Mouse (Mus musculus) lung, embryonic 16.5 days (tissue): ENCODE measurements around the gene Ccr4. TPM values are rescaled to one million over a fixed set of nuclear protein-coding genes. Genes with fewer than 3 reads are reported as not detected.

Experiments
- ATAC-seq: fragments of 200-750 bp; cut with Nextera tagmentation; 2 replicates; pipeline ENCODE4 v1.8.0; 2017; ENCODE audit warnings: low read depth, mild to moderate bottlenecking, moderate library complexity
- H3K27ac ChIP-seq: fragments of 300-500 bp; sonication (generic); 2 replicates; pipeline ENCODE4 v1.5.1; 2014; ENCODE audit warnings: mild to moderate bottlenecking, control low read depth, low read length
- H3K27me3 ChIP-seq: fragments of 300-500 bp; sonication (generic); 2 replicates; pipeline ENCODE4 v1.6.1; 2014; ENCODE audit warnings: low read depth, low read length, mixed read lengths; ENCODE audit not compliant: control insufficient read depth, insufficient read depth
- H3K36me3 ChIP-seq: fragments of 300-500 bp; sonication (generic); 2 replicates; pipeline ENCODE4 v1.6.1; 2014; ENCODE audit warnings: low read length; ENCODE audit not compliant: control insufficient read depth, insufficient read depth
- H3K4me1 ChIP-seq: fragments of 300-500 bp; sonication (generic); replicated peaks from 2 replicates; pipeline ENCODE4 v1.6.1; 2014; ENCODE audit warnings: low read length, mixed read lengths; ENCODE audit not compliant: control insufficient read depth, insufficient read depth
- H3K4me2 ChIP-seq: fragments of 300-500 bp; sonication (generic); 2 replicates; pipeline ENCODE4 v1.6.1; 2014; ENCODE audit warnings: low read depth, low read length, control low read depth
- H3K4me3 ChIP-seq: fragments of 300-500 bp; sonication (generic); 2 replicates; pipeline ENCODE4 v1.5.1; 2014; ENCODE audit warnings: mild to moderate bottlenecking, low read length, control low read depth
- H3K9ac ChIP-seq: fragments of 300-500 bp; sonication (generic); 2 replicates; pipeline ENCODE4 v1.6.1; 2014; ENCODE audit warnings: low read length, control low read depth
- H3K9me3 ChIP-seq: fragments of 300-500 bp; sonication (generic); 2 replicates; pipeline ENCODE4 v1.6.1; 2016; ENCODE audit warnings: low read length; ENCODE audit not compliant: control insufficient read depth
- WGBS: fragments of 180-500 bp; shearing (Covaris S2); extraction: QIAGEN DNeasy Blood & Tissue Kit; methylation state at CpG from one replicate; pipeline ENCODE4 v1.1.7; 2014; 5-methylcytosine and 5-hydroxymethylcytosine counted together
- polyA plus RNA-seq: library from polyadenylated mRNA; unstranded; fragments of >200 nt; fragmentation: Nextera tagmentation; extraction: Ambion mirVana; gene quantifications from 2 replicates; pipeline ENCODE4 v1.2.1, GENCODE M21; 2015

The Ccr4 gene
- polyA plus RNA-seq, 1 experiment from 2014 or later = 0.11 TPM

GRCm38 (mm10) chr9:114466871-114467270 is 37.8 kb downstream of the Ccr4 start:
- Histone ChIP-seq H3K9ac (no peak overlapping the region), H3K4me2 (no peak overlapping the region), H3K4me1 (no peaks in the 10 kb centered on the region), H3K9me3 (no peaks in the 10 kb centered on the region), H3K27me3 (no peaks in the 10 kb centered on the region), H3K4me3 (no peak overlapping the region), H3K36me3 (peaks cover 9% of the 10 kb centered on the region), H3K27ac (no peak overlapping the region)
- no peak for ATAC-seq
- WGBS = 67% methylated on average over 7 of the region's 7 CpGs

DNA sequence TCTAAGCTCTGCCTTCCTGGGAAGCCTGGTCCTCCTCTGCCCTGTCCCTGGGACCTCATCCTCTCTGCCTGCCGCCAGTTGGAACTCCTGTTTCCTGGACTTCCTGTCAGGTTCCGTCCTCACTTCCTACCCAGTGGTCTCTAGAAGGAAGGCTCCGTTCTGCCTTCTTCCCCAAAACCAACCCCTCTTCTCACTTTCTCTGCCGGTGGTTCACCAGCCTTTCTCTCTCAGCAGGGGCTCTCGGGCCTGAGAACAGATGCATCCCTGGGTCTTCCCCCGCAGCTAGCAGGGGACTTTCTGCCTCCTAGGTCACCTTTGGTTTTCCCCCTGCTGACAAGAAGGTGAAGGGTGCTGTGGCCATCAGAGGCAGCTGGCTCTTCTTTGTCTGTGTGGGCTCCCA is 39.3 kb downstream of the Ccr4 start:
- Histone ChIP-seq H3K4me2 (no peak overlapping the region), H3K27ac (no peak overlapping the region), H3K4me1 (no peaks in the 10 kb centered on the region), H3K9ac (no peak overlapping the region), H3K36me3 (peaks cover 9% of the 10 kb centered on the region), H3K9me3 (no peaks in the 10 kb centered on the region), H3K27me3 (no peaks in the 10 kb centered on the region), H3K4me3 (no peak overlapping the region)
- WGBS = 65% methylated on average over 6 of the region's 6 CpGs
- ATAC-seq = no peak

GRCm38 (mm10) chr9:114462569-114462968 is 42.1 kb downstream of the Ccr4 start:
- Histone ChIP-seq H3K9me3 (no peaks in the 10 kb centered on the region), H3K4me3 (no peak overlapping the region), H3K4me1 (no peaks in the 10 kb centered on the region), H3K9ac (no peak overlapping the region), H3K27me3 (no peaks in the 10 kb centered on the region), H3K4me2 (no peak overlapping the region), H3K36me3 (peaks cover 7% of the 10 kb centered on the region), H3K27ac (no peak overlapping the region)
- no peak for ATAC-seq
- WGBS = 88% methylated on average over 7 of the region's 7 CpGs

GRCm38 (mm10) chr9:114458436-114458835 is 46.3 kb downstream of the Ccr4 start:
- Histone ChIP-seq H3K27ac (no peak overlapping the region), H3K4me2 (no peak overlapping the region), H3K9ac (no peak overlapping the region), H3K4me1 (no peaks in the 10 kb centered on the region), H3K9me3 (no peaks in the 10 kb centered on the region), H3K36me3 (peaks cover 5% of the 10 kb centered on the region; the same call in 1 of the 2 replicates), H3K4me3 (no peak overlapping the region), H3K27me3 (no peaks in the 10 kb centered on the region)
- WGBS = 71% methylated on average over 3 of the region's 3 CpGs
- ATAC-seq = no peak

DNA sequence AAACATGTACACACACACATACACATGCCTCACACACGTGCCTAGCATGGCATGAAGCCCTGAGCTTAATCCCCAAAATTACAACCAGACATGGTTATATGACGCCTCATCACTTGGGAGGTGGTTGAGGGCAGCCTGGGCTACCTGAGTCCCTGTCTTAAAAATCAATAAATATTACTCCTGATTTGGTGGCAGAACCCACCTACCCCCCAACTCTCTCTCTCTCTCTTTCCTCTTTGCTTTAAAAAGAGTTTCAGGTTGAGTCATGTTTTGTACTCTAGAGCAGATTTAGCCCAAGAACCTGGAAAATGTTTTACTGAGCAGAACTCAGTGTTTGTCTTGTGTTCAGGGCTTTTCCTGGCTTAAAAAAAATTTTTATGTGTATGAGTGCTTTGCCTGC is 49.3 kb downstream of the Ccr4 start:
- no peaks in the 10 kb centered on the region for H3K27me3 ChIP-seq
- no peak overlapping the region for H3K4me3 ChIP-seq
- WGBS = 88% methylated on average over 2 of the region's 2 CpGs
- H3K9me3 ChIP-seq = no peaks in the 10 kb centered on the region
- no peak overlapping the region for H3K27ac ChIP-seq
- H3K9ac ChIP-seq = no peak overlapping the region
- no peak for ATAC-seq
- peaks cover 5% of the 10 kb centered on the region; the same call in 1 of the 2 replicates for H3K36me3 ChIP-seq
- no peaks in the 10 kb centered on the region for H3K4me1 ChIP-seq
- no peak overlapping the region for H3K4me2 ChIP-seq

DNA sequence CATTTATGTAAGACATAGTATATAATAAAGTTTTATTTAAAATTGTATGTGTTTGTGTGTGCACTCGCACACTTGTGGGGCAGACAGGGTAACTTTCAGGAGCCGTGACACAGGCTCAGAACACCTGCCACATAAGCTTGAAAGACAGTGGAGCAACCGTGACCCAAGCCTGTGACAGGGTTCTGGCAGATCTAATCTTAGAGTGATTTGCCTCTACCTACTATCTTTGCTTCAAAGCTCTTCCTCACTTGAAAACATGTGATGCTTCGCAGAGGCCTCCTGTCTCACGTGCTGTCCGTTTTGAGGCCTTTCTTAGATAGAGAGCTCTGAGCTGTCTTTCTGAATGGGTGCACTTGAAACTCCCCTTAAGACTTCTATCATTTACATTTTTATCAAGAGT is 52.3 kb downstream of the Ccr4 start:
- no peak overlapping the region for H3K27ac ChIP-seq
- H3K9me3 ChIP-seq = no peaks in the 10 kb centered on the region
- H3K36me3 ChIP-seq = peaks cover 1% of the 10 kb centered on the region; the same call in 1 of the 2 replicates
- H3K4me3 ChIP-seq = no peak overlapping the region
- no peaks in the 10 kb centered on the region for H3K27me3 ChIP-seq
- WGBS = 80% methylated on average over 6 of the region's 6 CpGs
- ATAC-seq = no peak
- no peaks in the 10 kb centered on the region for H3K4me1 ChIP-seq
- no peak overlapping the region for H3K9ac ChIP-seq
- H3K4me2 ChIP-seq = no peak overlapping the region

DNA sequence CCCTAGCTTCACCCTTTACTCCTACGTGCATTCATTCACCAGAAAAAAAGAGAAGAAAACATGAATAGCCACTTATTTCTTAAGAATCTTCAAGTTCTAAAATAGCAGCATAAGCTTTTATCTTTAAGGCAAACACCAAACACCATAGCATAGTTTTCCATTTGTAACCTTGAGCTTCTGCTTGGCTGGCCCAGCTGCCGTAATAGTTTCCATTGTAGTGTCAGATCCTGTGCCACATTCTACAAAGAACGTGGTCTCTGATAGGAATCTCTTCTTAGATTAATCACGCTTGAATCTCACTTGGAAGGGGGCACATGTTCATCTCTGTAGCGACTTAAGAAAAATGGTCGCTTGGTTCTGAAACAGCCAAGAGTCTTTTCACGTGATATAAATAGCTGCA is 53.1 kb downstream of the Ccr4 start:
- Histone ChIP-seq H3K27me3 (no peaks in the 10 kb centered on the region), H3K4me1 (no peaks in the 10 kb centered on the region), H3K4me2 (no peak overlapping the region), H3K4me3 (no peak overlapping the region), H3K9ac (no peak overlapping the region), H3K9me3 (no peaks in the 10 kb centered on the region), H3K36me3 (no peaks in the 10 kb centered on the region), H3K27ac (no peak overlapping the region)
- 75% methylated on average over 7 of the region's 7 CpGs for WGBS
- no peak for ATAC-seq

GRCm38 (mm10) chr9:114449120-114449754 is 55.5 kb downstream of the Ccr4 start:
- no peak overlapping the region for H3K4me2 ChIP-seq
- H3K27ac ChIP-seq = no peak overlapping the region
- H3K9me3 ChIP-seq = no peaks in the 10 kb centered on the region
- no peak overlapping the region for H3K4me3 ChIP-seq
- H3K9ac ChIP-seq = no peak overlapping the region
- WGBS = 79% methylated on average over 13 of the region's 13 CpGs
- H3K36me3 ChIP-seq = no peaks in the 10 kb centered on the region
- ATAC-seq = no peak
- no peaks in the 10 kb centered on the region for H3K4me1 ChIP-seq
- H3K27me3 ChIP-seq = no peaks in the 10 kb centered on the region

DNA sequence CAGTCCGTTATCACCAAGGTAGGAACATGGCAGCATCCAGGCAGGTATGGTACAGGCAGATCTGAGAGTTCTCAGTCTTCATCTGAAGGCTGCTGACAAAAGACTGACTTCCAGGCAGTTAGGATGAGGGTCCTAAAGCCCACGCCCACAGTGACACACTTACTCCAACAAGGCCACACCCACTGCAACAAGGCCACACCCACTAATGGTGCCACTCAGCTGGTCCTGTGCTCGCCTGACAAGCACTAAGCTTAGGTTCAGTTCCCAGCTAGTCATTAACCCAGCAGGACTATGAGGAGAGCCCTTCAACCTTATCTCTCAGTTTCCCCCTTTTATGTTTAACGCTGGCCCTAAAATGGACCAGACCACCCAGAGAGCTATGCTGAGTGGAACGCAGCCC is 56.0 kb downstream of the Ccr4 start:
- no peak for ATAC-seq
- no peaks in the 10 kb centered on the region for H3K36me3 ChIP-seq
- H3K4me1 ChIP-seq = no peaks in the 10 kb centered on the region
- H3K9ac ChIP-seq = no peak overlapping the region
- no peaks in the 10 kb centered on the region for H3K9me3 ChIP-seq
- H3K4me2 ChIP-seq = no peak overlapping the region
- no peaks in the 10 kb centered on the region for H3K27me3 ChIP-seq
- H3K27ac ChIP-seq = no peak overlapping the region
- H3K4me3 ChIP-seq = no peak overlapping the region
- 56% methylated on average over 5 of the region's 5 CpGs for WGBS

DNA sequence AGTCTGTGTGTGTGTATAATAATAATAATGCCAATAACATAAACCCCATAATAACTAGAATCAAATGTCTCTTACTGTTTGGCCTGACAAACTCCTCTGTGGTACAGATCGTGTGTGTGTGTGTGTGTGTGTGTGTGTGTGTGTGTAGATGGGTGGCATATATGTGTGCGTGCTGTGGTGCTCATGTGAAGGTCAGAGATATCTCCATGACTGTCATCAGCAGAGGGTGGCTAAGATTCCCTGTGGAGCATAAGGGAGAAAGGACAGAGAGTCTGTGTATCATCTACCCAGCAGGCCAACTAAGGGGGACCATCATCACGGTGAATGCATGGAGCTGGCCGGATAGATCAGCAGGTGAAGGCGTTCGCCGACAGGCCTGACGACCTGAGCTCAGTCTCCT is 57.8 kb downstream of the Ccr4 start:
- H3K27ac ChIP-seq = no peak overlapping the region
- H3K27me3 ChIP-seq = no peaks in the 10 kb centered on the region
- no peak overlapping the region for H3K4me2 ChIP-seq
- H3K9ac ChIP-seq = no peak overlapping the region
- peaks cover 2% of the 10 kb centered on the region; the same call in 1 of the 2 replicates for H3K36me3 ChIP-seq
- H3K9me3 ChIP-seq = no peaks in the 10 kb centered on the region
- WGBS = 93% methylated on average over 8 of the region's 8 CpGs
- ATAC-seq = no peak
- H3K4me1 ChIP-seq = no peaks in the 10 kb centered on the region
- H3K4me3 ChIP-seq = no peak overlapping the region
